Mouse (Mus musculus): ENCODE data around the gene Atp6v0e. TPM values are rescaled to one million over a fixed set of nuclear protein-coding genes. Genes with fewer than 3 reads are reported as not detected.

The Atp6v0e gene
- 330 and 382 TPM in 2 replicates for polyA plus RNA-seq (2015; fragmentation: Nextera tagmentation; extraction: Ambion mirVana)

GRCm38 (mm10) chr17:26662978-26663683 lies at the start of gene Atp6v0e:
Gene Atp6v0e, plus strand, starts transcription at chr17:26663231.
- Histone ChIP-seq H3K9me3 (ENCODE audit: low read length) (no peaks in the 10 kb centered on the region), H3K27me3 (replicated peaks; ENCODE audit: insufficient read depth, low read length) (no peaks in the 10 kb centered on the region), H3K4me3 (ENCODE audit: low read depth, low read length) (peak within 1 kb of the TSS; percentile 57), H3K27ac (ENCODE audit: low read length) (peak within 1 kb of the TSS; percentile 9; the same call in 1 of the 2 replicates), H3K9ac (replicated peaks; ENCODE audit: low read depth) (peak within 1 kb of the TSS; percentile 56), H3K4me1 (ENCODE audit: insufficient read depth, low read depth, low read length) (peaks cover 5% of the 10 kb centered on the region; the same call in 1 of the 2 replicates), H3K36me3 (ENCODE audit: insufficient read depth, low read length) (no peaks in the 10 kb centered on the region), H3K4me2 (replicated peaks; ENCODE audit: low read depth, low read length) (peak within 1 kb of the TSS; percentile 81)
- 3% methylated on average over 28 of the region's 28 CpGs for WGBS
- DNase-seq (ENCODE audit: low spot score) (peak; percentile 98), ATAC-seq (peak; percentile 92)
- peak; percentile 60 for TF ChIP-seq EP300 (IDR thresholded peaks at IDR 0.05)
- peak; percentile 99 for TF ChIP-seq CTCF (IDR thresholded peaks at IDR 0.05)

- 61% methylated on average over 6 of the region's 6 CpGs for WGBS
- H3K36me3 ChIP-seq (ENCODE audit: insufficient read depth, low read length), result 0 out of 2 replicates have a peak, but pooled peaks cover 9% of the 10 kb centered on the region
- no peak for TF ChIP-seq CTCF (IDR thresholded peaks at IDR 0.05)
These were observed 48.7 kb upstream of the Atp6v0e start for GRCm38 (mm10) chr17:26614286-26614685.

GRCm38 (mm10) chr17:26614708-26615486 lies 48.1 kb upstream of the Atp6v0e start:
- peak overlapping the region; percentile 43; the same call in 1 of the 2 replicates for H3K27ac ChIP-seq (ENCODE audit: low read length)
- 0 out of 2 replicates have a peak, but pooled peaks cover 9% of the 10 kb centered on the region for H3K36me3 ChIP-seq (ENCODE audit: insufficient read depth, low read length)
- H3K9ac ChIP-seq (replicated peaks; ENCODE audit: low read depth), result no peak overlapping the region

More at GRCm38 (mm10) chr17:26614286-26614685, 48.7 kb upstream of the Atp6v0e start:
- Histone ChIP-seq H3K27ac (ENCODE audit: low read length) (peak overlapping the region; percentile 43; the same call in 1 of the 2 replicates), H3K4me1 (ENCODE audit: insufficient read depth, low read depth, low read length) (peaks cover 26% of the 10 kb centered on the region), H3K9me3 (ENCODE audit: low read length) (no peaks in the 10 kb centered on the region), H3K27me3 (replicated peaks; ENCODE audit: insufficient read depth, low read length) (no peaks in the 10 kb centered on the region), H3K9ac (replicated peaks; ENCODE audit: low read depth) (no peak overlapping the region), H3K4me2 (replicated peaks; ENCODE audit: low read depth, low read length) (no peak overlapping the region), H3K4me3 (ENCODE audit: low read depth, low read length) (no peak overlapping the region)
- no peak for DNase-seq (ENCODE audit: low spot score)
- ATAC-seq, result no peak

GRCm38 (mm10) chr17:26616696-26617095 lies 46.3 kb upstream of the Atp6v0e start:
- Histone ChIP-seq H3K4me1 (ENCODE audit: insufficient read depth, low read depth, low read length) (peaks cover 23% of the 10 kb centered on the region), H3K9me3 (ENCODE audit: low read length) (no peaks in the 10 kb centered on the region), H3K4me3 (ENCODE audit: low read depth, low read length) (no peak overlapping the region), H3K36me3 (ENCODE audit: insufficient read depth, low read length) (0 out of 2 replicates have a peak, but pooled peaks cover 9% of the 10 kb centered on the region), H3K9ac (replicated peaks; ENCODE audit: low read depth) (no peak overlapping the region), H3K27me3 (replicated peaks; ENCODE audit: insufficient read depth, low read length) (no peaks in the 10 kb centered on the region), H3K27ac (ENCODE audit: low read length) (peak overlapping the region; percentile 84), H3K4me2 (replicated peaks; ENCODE audit: low read depth, low read length) (no peak overlapping the region)
- 38% methylated on average over 2 of the region's 2 CpGs for WGBS
- DNase-seq (ENCODE audit: low spot score) (peak; percentile 94), ATAC-seq (peak; percentile 90)
- TF ChIP-seq EP300 (IDR thresholded peaks at IDR 0.05) (peak; percentile 100), CTCF (IDR thresholded peaks at IDR 0.05) (no peak)

More at GRCm38 (mm10) chr17:26614708-26615486, 48.1 kb upstream of the Atp6v0e start:
- no peak for TF ChIP-seq EP300 (IDR thresholded peaks at IDR 0.05)
- TF ChIP-seq CTCF (IDR thresholded peaks at IDR 0.05), result no peak
- Histone ChIP-seq H3K4me2 (replicated peaks; ENCODE audit: low read depth, low read length) (no peak overlapping the region), H3K4me3 (ENCODE audit: low read depth, low read length) (no peak overlapping the region), H3K4me1 (ENCODE audit: insufficient read depth, low read depth, low read length) (peaks cover 26% of the 10 kb centered on the region), H3K27me3 (replicated peaks; ENCODE audit: insufficient read depth, low read length) (no peaks in the 10 kb centered on the region), H3K9me3 (ENCODE audit: low read length) (no peaks in the 10 kb centered on the region)
- DNase-seq (ENCODE audit: low spot score) (peak; percentile 13), ATAC-seq (no peak)
- WGBS, result 65% methylated on average over 9 of the region's 9 CpGs

GRCm38 (mm10) chr17:26618498-26618897 lies 44.5 kb upstream of the Atp6v0e start:
- Histone ChIP-seq H3K9me3 (ENCODE audit: low read length) (no peaks in the 10 kb centered on the region), H3K27me3 (replicated peaks; ENCODE audit: insufficient read depth, low read length) (no peaks in the 10 kb centered on the region), H3K9ac (replicated peaks; ENCODE audit: low read depth) (no peak overlapping the region), H3K36me3 (ENCODE audit: insufficient read depth, low read length) (0 out of 2 replicates have a peak, but pooled peaks cover 9% of the 10 kb centered on the region), H3K4me2 (replicated peaks; ENCODE audit: low read depth, low read length) (no peak overlapping the region), H3K4me1 (ENCODE audit: insufficient read depth, low read depth, low read length) (peaks cover 16% of the 10 kb centered on the region), H3K4me3 (ENCODE audit: low read depth, low read length) (no peak overlapping the region), H3K27ac (ENCODE audit: low read length) (peak overlapping the region; percentile 84)
- ATAC-seq (peak; percentile 45), DNase-seq (ENCODE audit: low spot score) (peak; percentile 91)
- TF ChIP-seq CTCF (IDR thresholded peaks at IDR 0.05) (no peak), EP300 (IDR thresholded peaks at IDR 0.05) (peak; percentile 98)
- WGBS, result 62% methylated on average over 5 of the region's 5 CpGs

GRCm38 (mm10) chr17:26619577-26619976 lies 43.5 kb upstream of the Atp6v0e start:
- no peak overlapping the region for H3K4me2 ChIP-seq (replicated peaks; ENCODE audit: low read depth, low read length)
- no peak for TF ChIP-seq CTCF (IDR thresholded peaks at IDR 0.05)
- no peak for TF ChIP-seq EP300 (IDR thresholded peaks at IDR 0.05)
- H3K27ac ChIP-seq (ENCODE audit: low read length), result peak overlapping the region; percentile 20; the same call in 1 of the 2 replicates
- no peaks in the 10 kb centered on the region for H3K9me3 ChIP-seq (ENCODE audit: low read length)
- DNase-seq (ENCODE audit: low spot score) (no peak), ATAC-seq (no peak)
- H3K27me3 ChIP-seq (replicated peaks; ENCODE audit: insufficient read depth, low read length), result no peaks in the 10 kb centered on the region
- 0 out of 2 replicates have a peak, but pooled peaks cover 4% of the 10 kb centered on the region for H3K36me3 ChIP-seq (ENCODE audit: insufficient read depth, low read length)
- no peak overlapping the region for H3K9ac ChIP-seq (replicated peaks; ENCODE audit: low read depth)
- WGBS, result 80% methylated on average over 6 of the region's 6 CpGs
- no peak overlapping the region for H3K4me3 ChIP-seq (ENCODE audit: low read depth, low read length)
- H3K4me1 ChIP-seq (ENCODE audit: insufficient read depth, low read depth, low read length), result peaks cover 15% of the 10 kb centered on the region

Measured in lung, postnatal 0 days (tissue).